Mouse (Mus musculus): ENCODE results near the gene Bckdhb.

Gene Bckdhb

DNA sequence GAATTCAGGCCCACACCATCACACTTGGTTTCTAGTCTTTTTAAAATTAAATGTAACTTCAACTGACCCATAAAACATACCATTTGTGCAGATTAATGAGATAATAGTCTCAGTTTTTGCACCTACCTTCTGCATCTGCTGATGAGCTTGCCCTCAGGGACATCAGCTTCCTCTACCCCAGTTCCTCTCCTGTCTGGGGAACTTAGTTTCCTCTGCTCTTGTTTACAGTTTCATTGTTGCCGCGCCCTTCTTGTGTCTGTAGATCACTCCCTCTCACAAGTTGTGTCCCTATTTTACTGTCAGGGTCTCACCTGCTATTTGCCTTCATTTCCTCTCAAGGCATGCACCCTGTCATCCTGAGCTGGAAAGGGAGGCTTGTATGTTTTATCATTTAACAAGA, 103.2 kb downstream of the Bckdhb start:
- Histone ChIP-seq H3K36me3 (ENCODE audit: insufficient read depth, low read length) (peaks cover 13% of the 10 kb centered on the region), H3K9me3 (ENCODE audit: low read length) (no peaks in the 10 kb centered on the region), H3K4me1 (replicated peaks; ENCODE audit: low read depth, low read length) (peaks cover 9% of the 10 kb centered on the region; the same call in 1 of the 2 replicates), H3K4me3 (replicated peaks; ENCODE audit: low read length) (no peak overlapping the region), H3K27me3 (ENCODE audit: insufficient read depth, low read length) (no peaks in the 10 kb centered on the region)
- TF ChIP-seq CTCF (conservative IDR thresholded peaks at IDR 0.05; ENCODE audit: low read length), result no peak
- TF ChIP-seq POU5F1 (IDR thresholded peaks at IDR 0.05; ENCODE audit: borderline replicate concordance, low read length), result no peak
- no peak for TF ChIP-seq NANOG (IDR thresholded peaks at IDR 0.05; ENCODE audit: borderline replicate concordance, low read length)

DNA sequence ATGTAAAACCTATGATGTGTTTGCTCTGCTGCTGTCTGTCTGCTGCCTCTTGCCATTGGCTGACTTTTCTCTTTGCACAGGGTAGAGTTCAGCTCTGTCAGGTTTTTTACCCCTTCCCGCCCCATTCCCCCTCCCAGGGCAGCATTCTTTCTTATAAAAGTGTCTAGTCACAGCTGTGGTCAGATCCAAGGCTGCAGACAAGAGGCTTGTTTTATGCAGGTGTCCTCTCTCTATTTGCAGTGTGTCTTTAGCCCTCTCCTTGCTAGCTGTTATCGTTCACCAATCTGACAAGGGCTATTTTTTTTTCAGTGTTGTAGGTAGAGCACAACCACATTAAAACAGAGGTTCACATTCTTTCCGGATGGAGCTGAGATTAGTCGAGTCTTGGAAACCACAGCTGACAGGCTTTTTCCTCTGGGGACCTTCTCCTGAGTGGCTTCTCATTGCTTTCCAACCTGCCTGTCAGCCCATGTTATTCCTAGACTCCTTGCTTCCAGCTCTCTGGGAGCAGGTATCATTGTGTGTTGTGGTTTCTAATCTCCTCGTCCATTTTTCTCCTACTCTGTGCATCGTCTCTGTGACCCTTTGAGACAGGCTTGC, 105.8 kb downstream of the Bckdhb start:
- Histone ChIP-seq H3K36me3 (ENCODE audit: insufficient read depth, low read length) (peaks cover 12% of the 10 kb centered on the region; the same call in 1 of the 2 replicates), H3K4me1 (replicated peaks; ENCODE audit: low read depth, low read length) (peaks cover 15% of the 10 kb centered on the region), H3K9me3 (ENCODE audit: low read length) (no peaks in the 10 kb centered on the region), H3K4me3 (replicated peaks; ENCODE audit: low read length) (no peak overlapping the region), H3K27me3 (ENCODE audit: insufficient read depth, low read length) (no peaks in the 10 kb centered on the region)
- TF ChIP-seq POU5F1 (IDR thresholded peaks at IDR 0.05; ENCODE audit: borderline replicate concordance, low read length), result no peak
- TF ChIP-seq CTCF (conservative IDR thresholded peaks at IDR 0.05; ENCODE audit: low read length), result no peak
- no peak for TF ChIP-seq NANOG (IDR thresholded peaks at IDR 0.05; ENCODE audit: borderline replicate concordance, low read length)

DNA sequence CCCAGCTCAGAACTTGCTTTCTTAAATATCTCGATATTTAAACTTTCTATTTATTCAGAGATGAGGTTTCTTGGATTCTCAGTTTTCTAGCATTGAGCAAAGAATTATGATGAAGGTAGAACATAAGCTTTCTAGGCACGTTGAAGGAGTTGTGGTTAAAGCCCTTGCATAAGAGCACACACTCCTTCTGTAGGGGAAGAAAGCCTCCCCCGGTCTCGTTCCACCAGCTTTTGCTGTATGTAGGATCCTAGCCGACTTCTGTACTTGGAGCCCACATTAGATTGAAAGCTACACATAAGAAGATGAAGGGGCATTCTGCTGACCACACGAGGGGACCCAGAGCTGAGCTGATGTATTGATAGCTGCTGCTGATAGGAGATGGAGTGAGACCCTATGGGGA, 106.5 kb downstream of the Bckdhb start:
- H3K9me3 ChIP-seq (ENCODE audit: low read length), result no peaks in the 10 kb centered on the region
- H3K36me3 ChIP-seq (ENCODE audit: insufficient read depth, low read length), result 0 out of 2 replicates have a peak, but pooled peaks cover 9% of the 10 kb centered on the region
- TF ChIP-seq POU5F1 (IDR thresholded peaks at IDR 0.05; ENCODE audit: borderline replicate concordance, low read length) (no peak), NANOG (IDR thresholded peaks at IDR 0.05; ENCODE audit: borderline replicate concordance, low read length) (no peak), CTCF (conservative IDR thresholded peaks at IDR 0.05; ENCODE audit: low read length) (no peak)
- H3K4me1 ChIP-seq (replicated peaks; ENCODE audit: low read depth, low read length), result peaks cover 21% of the 10 kb centered on the region
- no peaks in the 10 kb centered on the region for H3K27me3 ChIP-seq (ENCODE audit: insufficient read depth, low read length)
- H3K4me3 ChIP-seq (replicated peaks; ENCODE audit: low read length), result no peak overlapping the region

DNA sequence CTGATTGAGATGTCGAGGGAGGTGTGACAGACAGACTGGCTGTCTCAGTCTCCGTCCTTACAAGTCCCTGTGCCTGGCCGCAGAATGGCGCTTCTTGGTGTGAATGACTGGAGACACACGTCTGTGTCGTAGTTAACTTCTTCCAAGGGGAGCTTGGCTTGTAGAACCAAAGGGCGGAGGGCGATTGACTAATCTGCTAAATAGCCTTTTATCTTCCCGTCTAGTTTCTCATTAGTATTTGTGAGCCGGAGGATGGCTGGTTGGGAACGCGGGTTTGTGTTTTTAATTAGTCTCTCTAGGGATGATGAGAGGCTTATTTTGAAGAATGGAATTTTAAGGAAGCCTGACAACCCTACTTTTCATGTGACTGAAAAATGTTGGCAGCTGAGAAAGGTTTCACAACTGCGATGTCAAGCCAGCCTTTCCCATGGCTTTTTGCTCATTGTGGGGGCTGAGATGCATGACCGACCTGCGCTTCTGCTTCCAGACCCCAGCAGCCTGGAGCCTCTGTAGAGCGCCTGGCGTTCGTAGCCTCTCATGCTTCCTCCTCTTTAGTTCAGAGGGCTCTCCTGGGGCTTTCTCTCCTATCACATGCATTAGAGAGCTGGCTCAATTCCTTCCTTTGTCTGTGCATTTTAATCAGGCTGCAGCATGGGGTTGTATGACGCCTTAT, 107.9 kb downstream of the Bckdhb start:
- no peaks in the 10 kb centered on the region for H3K9me3 ChIP-seq (ENCODE audit: low read length)
- 0 out of 2 replicates have a peak, but pooled peaks cover 9% of the 10 kb centered on the region for H3K36me3 ChIP-seq (ENCODE audit: insufficient read depth, low read length)
- TF ChIP-seq CTCF (conservative IDR thresholded peaks at IDR 0.05; ENCODE audit: low read length), result no peak
- TF ChIP-seq NANOG (IDR thresholded peaks at IDR 0.05; ENCODE audit: borderline replicate concordance, low read length), result no peak
- TF ChIP-seq POU5F1 (IDR thresholded peaks at IDR 0.05; ENCODE audit: borderline replicate concordance, low read length), result no peak
- no peak overlapping the region for H3K4me3 ChIP-seq (replicated peaks; ENCODE audit: low read length)
- H3K4me1 ChIP-seq (replicated peaks; ENCODE audit: low read depth, low read length), result peaks cover 27% of the 10 kb centered on the region
- no peaks in the 10 kb centered on the region for H3K27me3 ChIP-seq (ENCODE audit: insufficient read depth, low read length)

- H3K4me3 ChIP-seq (replicated peaks; ENCODE audit: low read length), result no peak overlapping the region
- no peak for TF ChIP-seq POU5F1 (IDR thresholded peaks at IDR 0.05; ENCODE audit: borderline replicate concordance, low read length)
- TF ChIP-seq CTCF (conservative IDR thresholded peaks at IDR 0.05; ENCODE audit: low read length), result no peak
- TF ChIP-seq NANOG (IDR thresholded peaks at IDR 0.05; ENCODE audit: borderline replicate concordance, low read length), result no peak
- no peaks in the 10 kb centered on the region for H3K27me3 ChIP-seq (ENCODE audit: insufficient read depth, low read length)
- H3K36me3 ChIP-seq (ENCODE audit: insufficient read depth, low read length), result 0 out of 2 replicates have a peak, but pooled peaks cover under 1% of the 10 kb centered on the region
- H3K9me3 ChIP-seq (ENCODE audit: low read length), result no peaks in the 10 kb centered on the region
- H3K4me1 ChIP-seq (replicated peaks; ENCODE audit: low read depth, low read length), result peaks cover 26% of the 10 kb centered on the region
Observed at GRCm38 (mm10) chr9:84036046-84036445, 111.1 kb downstream of the Bckdhb start.

DNA sequence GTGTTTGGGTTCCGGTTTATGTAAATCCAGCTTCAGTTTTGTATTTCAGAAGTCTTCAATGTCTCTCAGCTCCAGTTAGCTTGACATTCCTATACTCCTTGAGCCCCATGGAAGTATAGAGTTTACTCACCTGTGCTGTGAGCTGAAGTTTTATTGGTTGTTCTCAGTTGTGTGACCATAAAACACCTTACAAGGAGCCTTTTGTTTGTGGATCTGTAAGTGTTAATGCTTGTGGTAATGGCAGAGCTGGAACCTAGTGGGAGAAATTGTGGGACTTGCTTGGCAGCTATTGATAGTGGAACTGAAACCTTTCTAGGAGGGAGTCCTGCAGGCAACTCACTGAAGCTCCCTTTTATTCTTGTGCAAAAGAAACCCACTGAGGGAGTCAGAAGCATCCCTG, 112.3 kb downstream of the Bckdhb start:
- TF ChIP-seq CTCF (conservative IDR thresholded peaks at IDR 0.05; ENCODE audit: low read length) (no peak), NANOG (IDR thresholded peaks at IDR 0.05; ENCODE audit: borderline replicate concordance, low read length) (no peak), POU5F1 (IDR thresholded peaks at IDR 0.05; ENCODE audit: borderline replicate concordance, low read length) (no peak)
- H3K36me3 ChIP-seq (ENCODE audit: insufficient read depth, low read length), result no peaks in the 10 kb centered on the region
- H3K27me3 ChIP-seq (ENCODE audit: insufficient read depth, low read length), result no peaks in the 10 kb centered on the region
- H3K4me1 ChIP-seq (replicated peaks; ENCODE audit: low read depth, low read length), result peaks cover 26% of the 10 kb centered on the region
- H3K4me3 ChIP-seq (replicated peaks; ENCODE audit: low read length), result no peak overlapping the region
- H3K9me3 ChIP-seq (ENCODE audit: low read length), result no peaks in the 10 kb centered on the region

GRCm38 (mm10) chr9:84038946-84039345, 114.0 kb downstream of the Bckdhb start:
- Histone ChIP-seq H3K4me3 (replicated peaks; ENCODE audit: low read length) (no peak overlapping the region), H3K4me1 (replicated peaks; ENCODE audit: low read depth, low read length) (peaks cover 17% of the 10 kb centered on the region), H3K9me3 (ENCODE audit: low read length) (no peaks in the 10 kb centered on the region), H3K27me3 (ENCODE audit: insufficient read depth, low read length) (no peaks in the 10 kb centered on the region), H3K36me3 (ENCODE audit: insufficient read depth, low read length) (no peaks in the 10 kb centered on the region)
- no peak for TF ChIP-seq NANOG (IDR thresholded peaks at IDR 0.05; ENCODE audit: borderline replicate concordance, low read length)
- TF ChIP-seq POU5F1 (IDR thresholded peaks at IDR 0.05; ENCODE audit: borderline replicate concordance, low read length), result no peak
- no peak for TF ChIP-seq CTCF (conservative IDR thresholded peaks at IDR 0.05; ENCODE audit: low read length)

DNA sequence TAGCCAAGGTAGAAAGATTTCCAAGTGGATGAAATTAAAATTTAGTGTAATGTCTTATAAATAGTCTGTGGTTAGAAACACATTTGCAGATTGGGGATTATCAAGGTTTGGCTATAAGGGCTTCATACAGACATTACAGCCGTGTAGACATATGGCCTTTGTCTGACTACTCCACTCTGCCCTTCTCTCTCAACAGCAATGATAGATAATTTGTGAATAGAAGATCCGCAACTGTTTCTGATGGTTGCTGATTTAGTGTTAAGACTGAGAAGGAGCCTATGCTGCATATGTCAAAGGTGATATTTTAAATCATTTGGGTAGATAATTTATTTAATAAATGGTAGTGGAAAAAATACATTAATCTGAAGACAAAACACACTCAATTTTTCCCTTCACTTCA, 115.4 kb downstream of the Bckdhb start:
- TF ChIP-seq CTCF (conservative IDR thresholded peaks at IDR 0.05; ENCODE audit: low read length) (no peak), NANOG (IDR thresholded peaks at IDR 0.05; ENCODE audit: borderline replicate concordance, low read length) (no peak), POU5F1 (IDR thresholded peaks at IDR 0.05; ENCODE audit: borderline replicate concordance, low read length) (no peak)
- Histone ChIP-seq H3K4me3 (replicated peaks; ENCODE audit: low read length) (no peak overlapping the region), H3K36me3 (ENCODE audit: insufficient read depth, low read length) (no peaks in the 10 kb centered on the region), H3K4me1 (replicated peaks; ENCODE audit: low read depth, low read length) (peaks cover 18% of the 10 kb centered on the region), H3K27me3 (ENCODE audit: insufficient read depth, low read length) (no peaks in the 10 kb centered on the region), H3K9me3 (ENCODE audit: low read length) (peaks cover 10% of the 10 kb centered on the region)
